Mouse (Mus musculus): ENCODE measurements around the gene Rap1gap2. TPM values are rescaled to one million over a fixed set of nuclear protein-coding genes. Genes with fewer than 3 reads are reported as not detected.
A peak's percentile ranks its signal among the peaks of the same experiment; 100 is the strongest.

Rap1gap2 gene
- polyA plus RNA-seq, 1 experiment from 2014 or later = 11.4 TPM

DNA sequence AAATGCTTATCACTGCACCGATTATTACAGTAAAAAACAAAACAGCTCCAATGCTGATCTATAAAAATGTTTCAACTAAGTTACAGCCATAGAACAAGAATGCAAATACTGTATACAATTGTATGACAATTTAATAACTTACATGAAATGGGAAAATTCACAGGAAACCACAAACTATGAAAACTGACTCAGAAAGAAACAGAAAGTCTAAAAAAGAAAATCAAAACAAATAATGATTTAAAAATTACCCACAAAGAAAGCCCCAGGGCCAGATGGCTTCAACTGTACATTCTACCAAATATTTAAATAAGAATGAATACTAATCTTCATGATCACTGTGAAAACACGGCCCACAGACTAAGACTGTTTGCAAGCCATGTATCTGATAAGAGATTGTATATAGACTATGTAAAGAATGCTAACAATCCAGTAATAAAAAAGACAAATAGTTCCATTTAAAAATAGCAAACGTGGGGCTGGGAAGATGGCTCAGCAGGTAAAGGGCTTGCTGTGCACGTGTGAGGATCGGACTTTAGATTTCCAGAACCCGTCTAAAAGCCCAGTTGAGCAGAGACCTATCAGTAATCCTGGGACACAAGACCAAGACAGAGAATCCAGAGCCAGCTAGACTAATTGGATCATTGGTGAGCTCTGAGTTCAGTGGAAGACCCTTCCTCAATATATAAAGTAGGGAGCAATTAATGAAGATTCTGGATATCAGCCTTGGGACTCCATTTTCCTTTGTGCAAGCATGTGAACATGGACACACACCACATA, 167.4 kb downstream of the Rap1gap2 start:
- no peak overlapping the region for H3K27ac ChIP-seq
- no peaks in the 10 kb centered on the region for H3K36me3 ChIP-seq (ENCODE audit: insufficient read depth, low read length)
- no peaks in the 10 kb centered on the region for H3K27me3 ChIP-seq (ENCODE audit: insufficient read depth, low read length)
- no peaks in the 10 kb centered on the region for H3K4me1 ChIP-seq (replicated peaks; ENCODE audit: insufficient read depth, low read length)
- 71% methylated on average over 6 of the region's 6 CpGs for WGBS
- no peak overlapping the region for H3K9ac ChIP-seq (ENCODE audit: low read depth, low read length)
- H3K9me3 ChIP-seq (replicated peaks; ENCODE audit: low read length) = 0 out of 2 replicates have a peak, but pooled peaks cover 3% of the 10 kb centered on the region
- H3K4me2 ChIP-seq (ENCODE audit: low read length) = no peak overlapping the region
- H3K4me3 ChIP-seq (replicated peaks; ENCODE audit: low read depth, low read length) = no peak overlapping the region
- no peak for DNase-seq (ENCODE audit: low spot score)
- no peak for ATAC-seq (replicated peaks; ENCODE audit: low FRiP score, low read depth)
- no peak for TF ChIP-seq CTCF (IDR thresholded peaks at IDR 0.05; ENCODE audit: low read depth)

DNA sequence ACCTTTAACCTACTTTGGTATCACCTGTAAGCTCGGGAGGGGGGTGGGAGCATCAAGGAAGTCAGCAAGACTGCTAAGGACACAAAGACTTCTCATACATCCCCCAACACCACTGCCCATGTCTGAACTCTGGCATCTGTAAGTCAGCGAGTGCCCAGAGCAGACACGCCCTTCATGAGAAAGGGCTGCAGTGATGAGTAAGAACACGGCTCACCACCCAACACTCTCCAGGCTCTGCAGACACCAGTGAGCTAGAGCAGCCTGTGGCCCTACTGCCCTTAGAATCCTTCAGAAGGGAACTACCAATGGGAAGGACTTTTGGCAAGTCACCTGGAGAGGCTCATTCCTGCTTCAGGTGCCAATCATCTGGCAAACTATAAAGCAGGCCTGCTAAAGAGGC, 168.3 kb downstream of the Rap1gap2 start:
- no peak overlapping the region for H3K27ac ChIP-seq
- no peaks in the 10 kb centered on the region for H3K36me3 ChIP-seq (ENCODE audit: insufficient read depth, low read length)
- no peak for TF ChIP-seq CTCF (IDR thresholded peaks at IDR 0.05; ENCODE audit: low read depth)
- H3K4me1 ChIP-seq (replicated peaks; ENCODE audit: insufficient read depth, low read length) = no peaks in the 10 kb centered on the region
- no peak overlapping the region for H3K9ac ChIP-seq (ENCODE audit: low read depth, low read length)
- H3K9me3 ChIP-seq (replicated peaks; ENCODE audit: low read length) = 0 out of 2 replicates have a peak, but pooled peaks cover 3% of the 10 kb centered on the region
- no peaks in the 10 kb centered on the region for H3K27me3 ChIP-seq (ENCODE audit: insufficient read depth, low read length)
- 85% methylated on average over 4 of the region's 4 CpGs for WGBS
- no peak for ATAC-seq (replicated peaks; ENCODE audit: low FRiP score, low read depth)
- DNase-seq (ENCODE audit: low spot score) = no peak
- no peak overlapping the region for H3K4me3 ChIP-seq (replicated peaks; ENCODE audit: low read depth, low read length)
- no peak overlapping the region for H3K4me2 ChIP-seq (ENCODE audit: low read length)

GRCm38 (mm10) chr11:74440112-74440511, 170.6 kb downstream of the Rap1gap2 start:
- no peaks in the 10 kb centered on the region for H3K27me3 ChIP-seq (ENCODE audit: insufficient read depth, low read length)
- TF ChIP-seq CTCF (IDR thresholded peaks at IDR 0.05; ENCODE audit: low read depth) = no peak
- 76% methylated on average over 8 of the region's 8 CpGs for WGBS
- no peak overlapping the region for H3K27ac ChIP-seq
- H3K4me2 ChIP-seq (ENCODE audit: low read length) = no peak overlapping the region
- DNase-seq (ENCODE audit: low spot score) (no peak), ATAC-seq (replicated peaks; ENCODE audit: low FRiP score, low read depth) (no peak)
- H3K4me1 ChIP-seq (replicated peaks; ENCODE audit: insufficient read depth, low read length) = no peaks in the 10 kb centered on the region
- no peaks in the 10 kb centered on the region for H3K36me3 ChIP-seq (ENCODE audit: insufficient read depth, low read length)
- 0 out of 2 replicates have a peak, but pooled peaks cover 3% of the 10 kb centered on the region for H3K9me3 ChIP-seq (replicated peaks; ENCODE audit: low read length)
- no peak overlapping the region for H3K4me3 ChIP-seq (replicated peaks; ENCODE audit: low read depth, low read length)
- H3K9ac ChIP-seq (ENCODE audit: low read depth, low read length) = no peak overlapping the region

DNA sequence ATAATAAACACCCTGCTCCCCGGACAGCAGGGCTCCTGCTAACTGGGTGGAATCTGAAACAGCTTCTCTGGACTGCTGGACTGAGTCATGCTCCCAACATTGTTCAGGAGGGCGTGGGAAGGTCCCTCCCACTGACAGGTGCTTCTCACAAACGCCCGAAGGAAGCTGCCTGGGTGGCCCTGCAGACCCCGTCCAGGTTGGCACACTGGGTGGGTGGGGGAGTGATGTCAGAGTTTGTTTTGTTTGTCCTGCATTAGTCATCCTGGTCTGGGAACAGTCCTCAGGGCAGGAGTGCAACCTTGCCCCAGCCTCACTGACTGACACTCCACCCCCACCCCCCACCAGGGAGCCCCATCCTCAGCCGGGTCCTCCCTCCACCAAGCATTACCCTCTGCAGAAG, 171.5 kb downstream of the Rap1gap2 start:
- Histone ChIP-seq H3K4me2 (ENCODE audit: low read length) (no peak overlapping the region), H3K4me1 (replicated peaks; ENCODE audit: insufficient read depth, low read length) (no peaks in the 10 kb centered on the region), H3K36me3 (ENCODE audit: insufficient read depth, low read length) (no peaks in the 10 kb centered on the region), H3K27ac (no peak overlapping the region), H3K27me3 (ENCODE audit: insufficient read depth, low read length) (no peaks in the 10 kb centered on the region), H3K4me3 (replicated peaks; ENCODE audit: low read depth, low read length) (no peak overlapping the region), H3K9ac (ENCODE audit: low read depth, low read length) (no peak overlapping the region), H3K9me3 (replicated peaks; ENCODE audit: low read length) (no peaks in the 10 kb centered on the region)
- no peak for TF ChIP-seq CTCF (IDR thresholded peaks at IDR 0.05; ENCODE audit: low read depth)
- peak; percentile 46; the same call in 1 of the 2 replicates for ATAC-seq (replicated peaks; ENCODE audit: low FRiP score, low read depth)
- WGBS = 30% methylated on average over 6 of the region's 6 CpGs
- DNase-seq (ENCODE audit: low spot score) = peak; percentile 18

DNA sequence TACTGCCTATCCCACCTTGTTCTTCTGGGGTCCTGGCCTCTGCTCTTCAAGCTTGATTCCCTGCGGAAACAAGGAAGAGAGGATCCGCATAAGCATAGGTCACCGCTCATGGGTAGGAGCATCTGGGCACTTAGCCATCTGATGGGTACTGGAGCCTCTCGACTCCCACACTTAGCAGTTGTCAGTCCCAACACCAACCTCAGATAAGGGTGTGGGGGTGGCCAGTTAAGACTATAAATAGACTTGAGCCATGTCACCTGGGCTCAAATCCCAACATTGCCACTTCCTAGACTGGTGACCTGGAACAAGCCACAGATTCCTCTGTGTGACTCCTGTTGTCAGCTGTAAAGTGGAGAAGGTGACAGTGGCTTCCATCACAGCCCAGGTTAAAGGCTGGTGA, 172.5 kb downstream of the Rap1gap2 start:
- no peak overlapping the region for H3K4me2 ChIP-seq (ENCODE audit: low read length)
- H3K9me3 ChIP-seq (replicated peaks; ENCODE audit: low read length) = no peaks in the 10 kb centered on the region
- TF ChIP-seq CTCF (IDR thresholded peaks at IDR 0.05; ENCODE audit: low read depth) = no peak
- H3K27ac ChIP-seq = no peak overlapping the region
- no peaks in the 10 kb centered on the region for H3K27me3 ChIP-seq (ENCODE audit: insufficient read depth, low read length)
- H3K4me1 ChIP-seq (replicated peaks; ENCODE audit: insufficient read depth, low read length) = no peaks in the 10 kb centered on the region
- H3K4me3 ChIP-seq (replicated peaks; ENCODE audit: low read depth, low read length) = no peak overlapping the region
- H3K9ac ChIP-seq (ENCODE audit: low read depth, low read length) = no peak overlapping the region
- H3K36me3 ChIP-seq (ENCODE audit: insufficient read depth, low read length) = no peaks in the 10 kb centered on the region
- DNase-seq (ENCODE audit: low spot score) = no peak
- WGBS = 70% methylated on average over 4 of the region's 4 CpGs
- no peak for ATAC-seq (replicated peaks; ENCODE audit: low FRiP score, low read depth)

GRCm38 (mm10) chr11:74435366-74435765, 175.3 kb downstream of the Rap1gap2 start:
- Histone ChIP-seq H3K36me3 (ENCODE audit: insufficient read depth, low read length) (no peaks in the 10 kb centered on the region), H3K9ac (ENCODE audit: low read depth, low read length) (no peak overlapping the region), H3K27ac (0 out of 2 replicates have a peak overlapping the region, but pooled peaks have one; percentile 16), H3K4me3 (replicated peaks; ENCODE audit: low read depth, low read length) (no peak overlapping the region), H3K4me1 (replicated peaks; ENCODE audit: insufficient read depth, low read length) (no peaks in the 10 kb centered on the region), H3K9me3 (replicated peaks; ENCODE audit: low read length) (no peaks in the 10 kb centered on the region), H3K4me2 (ENCODE audit: low read length) (no peak overlapping the region), H3K27me3 (ENCODE audit: insufficient read depth, low read length) (no peaks in the 10 kb centered on the region)
- DNase-seq (ENCODE audit: low spot score) = no peak
- ATAC-seq (replicated peaks; ENCODE audit: low FRiP score, low read depth) = no peak
- whole genome bisulfite sequencing = 88% methylated on average over 2 of the region's 2 CpGs
- TF ChIP-seq CTCF (IDR thresholded peaks at IDR 0.05; ENCODE audit: low read depth) = no peak

Measured in kidney, postnatal 0 days (tissue).